Mouse (Mus musculus) ES-Bruce4 (cell line): ENCODE results near the gene Kifc1. TPM values are rescaled to one million over a fixed set of nuclear protein-coding genes. Genes with fewer than 3 reads are reported as not detected.

ENCODE experiments used
- H3K27ac ChIP-seq: 2 replicates; pipeline ENCODE4 v1.5.1; 2012; ENCODE audit warnings: low read length, inconsistent platforms; ENCODE audit not compliant: insufficient read depth
- H3K27me3 ChIP-seq: 2 replicates; pipeline ENCODE4 v1.6.1; 2012; ENCODE audit warnings: mild to moderate bottlenecking, low read length, inconsistent platforms; ENCODE audit not compliant: control insufficient read depth, poor library complexity, insufficient read depth, severe bottlenecking
- H3K36me3 ChIP-seq: 2 replicates; pipeline ENCODE4 v1.6.1; 2012; ENCODE audit warnings: inconsistent platforms, mild to moderate bottlenecking, low read length, moderate library complexity; ENCODE audit not compliant: control insufficient read depth, poor library complexity, insufficient read depth, severe bottlenecking
- H3K4me1 ChIP-seq: one replicate; pipeline ENCODE4 v1.8.1; 2011; ENCODE audit warnings: low read length; ENCODE audit not compliant: control insufficient read depth, insufficient read depth
- H3K4me3 ChIP-seq: 2 replicates; pipeline ENCODE4 v1.5.1; 2011; ENCODE audit warnings: low read depth, mild to moderate bottlenecking, low read length
- H3K9ac ChIP-seq: 2 replicates; pipeline ENCODE4 v1.6.1; 2012; ENCODE audit warnings: low read depth, mild to moderate bottlenecking, inconsistent platforms; ENCODE audit not compliant: poor library complexity, severe bottlenecking
- H3K9me3 ChIP-seq: replicated peaks from 2 replicates; pipeline ENCODE4 v1.6.1; 2012; ENCODE audit warnings: mild to moderate bottlenecking, low read length, inconsistent platforms; ENCODE audit not compliant: control insufficient read depth, poor library complexity, insufficient read depth, severe bottlenecking
- CTCF ChIP-seq: IDR thresholded peaks from one replicate; pipeline ENCODE4 v1.8.1; 2011; ENCODE audit warnings: low read depth, low read length
- EP300 ChIP-seq: IDR thresholded peaks from 2 replicates; pipeline ENCODE4 v1.6.1; 2011; ENCODE audit warnings: low read depth, low read length; ENCODE audit not compliant: insufficient read depth
- POLR2A ChIP-seq: IDR thresholded peaks from one replicate; pipeline ENCODE4 v1.8.1; 2011; ENCODE audit warnings: low read length; ENCODE audit not compliant: insufficient read depth
- polyA plus RNA-seq: library from polyadenylated mRNA; stranded (reverse); fragments of >200 nt; gene quantifications from 2 replicates; pipeline ENCODE4 v1.2.4, GENCODE M21; 2011; ENCODE audit warnings: low read depth; ENCODE audit not compliant: missing spikeins, insufficient read depth, insufficient read length

Gene Kifc1
- polyA plus RNA-seq, 1 experiment: 155 TPM

DNA sequence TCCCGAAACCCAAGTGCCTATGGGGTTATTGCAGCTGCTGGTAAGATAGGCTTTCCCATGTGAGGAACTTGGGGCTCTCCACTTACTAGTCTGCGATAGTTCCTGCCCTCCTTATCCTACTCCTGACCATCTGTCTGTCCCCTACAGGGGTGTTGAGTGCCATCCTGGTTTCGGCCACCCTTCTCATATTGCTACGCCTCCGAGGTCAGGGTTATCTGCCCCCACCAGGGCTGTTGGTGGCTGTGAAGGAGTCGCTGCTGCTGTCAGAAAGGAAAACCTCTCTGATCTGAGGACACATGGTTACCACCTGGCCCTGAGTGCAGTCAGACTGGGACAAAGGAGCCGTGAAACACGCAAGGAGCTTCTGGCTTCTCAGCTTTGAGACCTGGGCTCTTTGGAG is 42.3 kb downstream of the Kifc1 start:
- no peaks in the 10 kb centered on the region for H3K27me3 ChIP-seq
- H3K4me1 ChIP-seq: no peaks in the 10 kb centered on the region
- no peaks in the 10 kb centered on the region for H3K9me3 ChIP-seq
- TF ChIP-seq EP300: no peak
- TF ChIP-seq POLR2A: no peak
- no peak for TF ChIP-seq CTCF
- H3K9ac ChIP-seq: no peak overlapping the region
- H3K36me3 ChIP-seq: peaks cover 14% of the 10 kb centered on the region
- no peak overlapping the region for H3K27ac ChIP-seq
- H3K4me3 ChIP-seq: no peak overlapping the region

- no peak for TF ChIP-seq POLR2A
- TF ChIP-seq CTCF: no peak
- TF ChIP-seq EP300: no peak
- Histone ChIP-seq H3K9me3 (no peaks in the 10 kb centered on the region), H3K4me3 (no peak overlapping the region), H3K27ac (no peak overlapping the region), H3K27me3 (no peaks in the 10 kb centered on the region), H3K36me3 (peaks cover 22% of the 10 kb centered on the region), H3K4me1 (no peaks in the 10 kb centered on the region), H3K9ac (peak overlapping the region; percentile 65)
These were observed 46.3 kb downstream of the Kifc1 start for GRCm38 (mm10) chr17:33844196-33844595.

- H3K27me3 ChIP-seq: no peaks in the 10 kb centered on the region
- H3K4me1 ChIP-seq: no peaks in the 10 kb centered on the region
- peaks cover 16% of the 10 kb centered on the region for H3K36me3 ChIP-seq
- H3K9ac ChIP-seq: peak within 1 kb of the TSS; percentile 65
- TF ChIP-seq CTCF: no peak
- TF ChIP-seq EP300: peak; percentile 44; the same call in 1 of the 2 replicates
- peak; percentile 88 for TF ChIP-seq POLR2A
- H3K9me3 ChIP-seq: no peaks in the 10 kb centered on the region
- no peak within 1 kb of the TSS for H3K27ac ChIP-seq
- H3K4me3 ChIP-seq: peak within 1 kb of the TSS; percentile 98
These were observed 47.3 kb downstream of the Kifc1 start, which contains the start of gene Cd320 for GRCm38 (mm10) chr17:33842966-33843795. TSS of gene Cd320 (plus strand) at chr17:33843091.

GRCm38 (mm10) chr17:33829561-33829960 is 60.9 kb downstream of the Kifc1 start:
- Histone ChIP-seq H3K36me3 (peaks cover 76% of the 10 kb centered on the region), H3K27ac (no peak overlapping the region), H3K4me1 (no peaks in the 10 kb centered on the region), H3K4me3 (no peak overlapping the region), H3K27me3 (no peaks in the 10 kb centered on the region), H3K9ac (no peak overlapping the region), H3K9me3 (no peaks in the 10 kb centered on the region)
- TF ChIP-seq POLR2A (no peak), EP300 (no peak), CTCF (no peak)

DNA sequence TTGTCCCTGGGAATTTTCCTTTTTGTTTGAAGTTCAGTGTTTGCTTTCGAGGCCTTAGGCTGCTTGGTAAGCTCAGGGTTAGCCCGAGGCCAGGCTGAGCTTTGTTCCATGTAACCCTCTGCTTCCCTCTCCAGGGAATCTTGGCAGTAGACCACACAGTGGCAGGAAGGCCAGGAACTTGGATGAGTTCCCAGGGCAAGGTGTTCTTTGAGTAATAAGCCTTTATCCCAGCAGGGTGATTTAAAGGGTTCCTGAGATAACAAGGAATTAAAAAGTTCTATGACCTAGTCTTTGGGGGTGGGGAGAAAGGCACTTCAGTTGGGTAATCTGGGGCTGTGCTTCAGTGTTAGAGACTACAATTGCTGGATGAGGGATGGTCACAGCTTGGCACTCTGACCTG is 61.6 kb downstream of the Kifc1 start:
- Histone ChIP-seq H3K36me3 (peaks cover 69% of the 10 kb centered on the region), H3K9ac (no peak overlapping the region), H3K9me3 (no peaks in the 10 kb centered on the region), H3K4me1 (no peaks in the 10 kb centered on the region), H3K4me3 (no peak overlapping the region), H3K27ac (no peak overlapping the region), H3K27me3 (no peaks in the 10 kb centered on the region)
- TF ChIP-seq EP300 (no peak), CTCF (no peak), POLR2A (no peak)

DNA sequence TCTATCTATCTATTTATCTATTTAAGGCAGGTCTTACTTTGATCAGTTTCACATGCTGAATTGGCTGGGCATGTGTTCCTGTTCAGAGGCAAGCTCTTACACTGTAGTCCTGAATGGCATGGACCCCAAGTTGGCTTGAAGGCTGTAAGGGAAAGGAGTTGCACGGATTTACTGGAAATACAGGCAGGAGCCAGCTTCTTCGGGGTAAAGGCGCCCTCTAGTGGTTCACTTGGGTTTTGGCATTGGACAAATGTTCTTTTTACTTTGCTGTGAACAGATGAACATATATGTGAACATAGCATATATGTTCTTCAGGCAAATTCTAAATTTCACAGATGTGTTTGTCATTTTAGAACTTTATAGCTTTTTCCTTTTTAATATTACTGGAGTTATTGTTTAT is 63.6 kb downstream of the Kifc1 start:
- Histone ChIP-seq H3K27me3 (no peaks in the 10 kb centered on the region), H3K9ac (0 out of 2 replicates have a peak overlapping the region, but pooled peaks have one; percentile 90), H3K36me3 (peaks cover 73% of the 10 kb centered on the region), H3K27ac (no peak overlapping the region), H3K9me3 (no peaks in the 10 kb centered on the region), H3K4me3 (no peak overlapping the region), H3K4me1 (no peaks in the 10 kb centered on the region)
- TF ChIP-seq POLR2A: no peak
- no peak for TF ChIP-seq EP300
- peak; percentile 66 for TF ChIP-seq CTCF

Other genes starting within 250 kb of the Kifc1 start
- 607 and 610 TPM in 2 replicates for gene Hnrnpm, start 203.8 kb downstream of the Kifc1 start, polyA plus RNA-seq
- 17.1 and 19.1 TPM in 2 replicates for gene March2, start 172.0 kb downstream of the Kifc1 start, polyA plus RNA-seq
- 57.9 and 73.6 TPM in 2 replicates for gene Rab11b, start 130.1 kb downstream of the Kifc1 start, polyA plus RNA-seq
- gene Angptl4, start 108.8 kb downstream of the Kifc1 start, polyA plus RNA-seq: 3.6 and 3.9 TPM in 2 replicates
- gene Kank3, start 80.1 kb downstream of the Kifc1 start, polyA plus RNA-seq: 40.0 and 44.7 TPM in 2 replicates
- 3,700 and 3,844 TPM in 2 replicates for gene Rps28, start 66.1 kb downstream of the Kifc1 start, polyA plus RNA-seq
- 406 and 464 TPM in 2 replicates for gene Ndufa7, start 66.1 kb downstream of the Kifc1 start, polyA plus RNA-seq
- 30.6 and 35.7 TPM in 2 replicates for gene Cd320, start 47.6 kb downstream of the Kifc1 start, polyA plus RNA-seq
- gene Gm7029, start 16.8 kb downstream of the Kifc1 start, polyA plus RNA-seq: not detected in 2 replicates
- gene Platr17, start 14.5 kb upstream of the Kifc1 start, polyA plus RNA-seq: 16.7 and 19.1 TPM in 2 replicates
- gene Daxx, start 18.8 kb upstream of the Kifc1 start, polyA plus RNA-seq: 40.2 and 42.3 TPM in 2 replicates
- gene Tapbp, start 25.2 kb upstream of the Kifc1 start, polyA plus RNA-seq: 81.0 and 97.3 TPM in 2 replicates
- gene Zbtb22, start 25.2 kb upstream of the Kifc1 start, polyA plus RNA-seq: 14.8 and 20.7 TPM in 2 replicates
- 34.7 and 37.5 TPM in 2 replicates for gene Rgl2, start 38.9 kb upstream of the Kifc1 start, polyA plus RNA-seq
- 146 and 152 TPM in 2 replicates for gene Pfdn6, start 49.7 kb upstream of the Kifc1 start, polyA plus RNA-seq
- gene Wdr46, start 50.0 kb upstream of the Kifc1 start, polyA plus RNA-seq: 25.3 and 30.2 TPM in 2 replicates
- 3.6 and 4.2 TPM in 2 replicates for gene B3galt4, start 60.8 kb upstream of the Kifc1 start, polyA plus RNA-seq
- 18.3 and 19.0 TPM in 2 replicates for gene Vps52, start 65.2 kb upstream of the Kifc1 start, polyA plus RNA-seq
- 2,174 TPM in 2 replicates for gene Rps18, start 65.3 kb upstream of the Kifc1 start, polyA plus RNA-seq
- gene H2-K1, start 109.7 kb upstream of the Kifc1 start, polyA plus RNA-seq: 98.4 and 103 TPM in 2 replicates
- 8.1 and 11.4 TPM in 2 replicates for gene Ring1, start 134.0 kb upstream of the Kifc1 start, polyA plus RNA-seq
- 19.0 and 26.1 TPM in 2 replicates for gene H2-Ke6, start 137.4 kb upstream of the Kifc1 start, polyA plus RNA-seq
- gene Slc39a7, start 141.0 kb upstream of the Kifc1 start, polyA plus RNA-seq: 57.2 and 68.8 TPM in 2 replicates
- gene Rxrb, start 141.2 kb upstream of the Kifc1 start, polyA plus RNA-seq: 37.7 and 38.2 TPM in 2 replicates
- gene Col11a2, start 148.8 kb upstream of the Kifc1 start, polyA plus RNA-seq: 0.82 and 0.85 TPM in 2 replicates
- gene H2-Oa, start 201.7 kb upstream of the Kifc1 start, polyA plus RNA-seq: 1.4 TPM in 1 of 2 replicates, not detected in the other
- 5.9 and 8.3 TPM in 2 replicates for gene H2-DMa, start 228.9 kb upstream of the Kifc1 start, polyA plus RNA-seq
- gene Brd2, start 232.0 kb upstream of the Kifc1 start, polyA plus RNA-seq: 190 and 199 TPM in 2 replicates